Mouse (Mus musculus) kidney, adult 2 months (tissue): ENCODE measurements around the gene B3gnt2. TPM values are rescaled to one million over a fixed set of nuclear protein-coding genes. Genes with fewer than 3 reads are reported as not detected.

Source experiments
- DNase-seq: peaks from one replicate; pipeline ENCODE4 v3.0.0; 2021
- H3K27ac ChIP-seq: fragments of 200-500 bp; 2 replicates; pipeline ENCODE4 v1.5.1; 2012; ENCODE audit warnings: low read depth, low read length, control low read depth, inconsistent platforms; ENCODE audit not compliant: insufficient read depth
- H3K27me3 ChIP-seq: fragments of 200-500 bp; replicated peaks from 2 replicates; pipeline ENCODE4 v1.6.1; 2012; ENCODE audit warnings: mild to moderate bottlenecking, moderate library complexity, low read length, inconsistent platforms; ENCODE audit not compliant: control insufficient read depth, insufficient read depth
- H3K36me3 ChIP-seq: fragments of 200-500 bp; 2 replicates; pipeline ENCODE4 v1.6.1; 2012; ENCODE audit warnings: mild to moderate bottlenecking, moderate library complexity, low read length, inconsistent platforms; ENCODE audit not compliant: control insufficient read depth, insufficient read depth
- H3K4me1 ChIP-seq: fragments of 200-500 bp; 2 replicates; pipeline ENCODE4 v1.6.1; 2011; ENCODE audit warnings: low read length; ENCODE audit not compliant: control insufficient read depth, insufficient read depth
- H3K4me3 ChIP-seq: fragments of 200-500 bp; 2 replicates; pipeline ENCODE4 v1.5.1; 2011; ENCODE audit warnings: mild to moderate bottlenecking, low read depth, low read length, control low read depth; ENCODE audit not compliant: insufficient read depth
- CTCF ChIP-seq: fragments of 200-500 bp; conservative IDR thresholded peaks from 2 replicates; pipeline ENCODE4 v1.5.1; 2011; ENCODE audit warnings: low read depth, mild to moderate bottlenecking, control low read depth, low read length, moderate library complexity, mixed read lengths; ENCODE audit not compliant: insufficient read depth, insufficient read length
- POLR2A ChIP-seq: fragments of 200-500 bp; IDR thresholded peaks from one replicate; pipeline ENCODE4 v1.6.1; 2011; ENCODE audit warnings: low read depth, low read length, control low read depth
- WGBS: fragments of 180-500 bp; shearing (Covaris S2); methylation state at CpG from one replicate; pipeline ENCODE4 v1.1.7; 2018; 5-methylcytosine and 5-hydroxymethylcytosine counted together
- polyA plus RNA-seq: library from polyadenylated mRNA; depleted of rRNA; stranded (reverse); fragments of >200 nt; gene quantifications from 2 replicates; pipeline ENCODE4 v1.2.3, GENCODE M21; 2012

Gene B3gnt2
- polyA plus RNA-seq, 1 experiment: 21.0 TPM

GRCm38 (mm10) chr11:22799987-22800424, 60.8 kb downstream of the B3gnt2 start:
- Histone ChIP-seq H3K27me3 (no peaks in the 10 kb centered on the region), H3K4me3 (no peak overlapping the region), H3K27ac (peak overlapping the region; percentile 27; the same call in 1 of the 2 replicates), H3K36me3 (no peaks in the 10 kb centered on the region), H3K4me1 (peaks cover 10% of the 10 kb centered on the region)
- 10% methylated on average over 9 of the region's 9 CpGs for WGBS
- DNase-seq: peak; percentile 66
- TF ChIP-seq CTCF (no peak), POLR2A (no peak)

GRCm38 (mm10) chr11:22798916-22799315, 61.8 kb downstream of the B3gnt2 start:
- no peak for DNase-seq
- no peak for TF ChIP-seq CTCF
- no peak for TF ChIP-seq POLR2A
- Histone ChIP-seq H3K27ac (no peak overlapping the region), H3K4me1 (peaks cover 10% of the 10 kb centered on the region), H3K4me3 (no peak overlapping the region), H3K36me3 (no peaks in the 10 kb centered on the region), H3K27me3 (no peaks in the 10 kb centered on the region)
- 87% methylated on average over 5 of the region's 5 CpGs for whole genome bisulfite sequencing

GRCm38 (mm10) chr11:22794734-22795133, 66.0 kb downstream of the B3gnt2 start:
- TF ChIP-seq POLR2A (no peak), CTCF (no peak)
- Histone ChIP-seq H3K4me1 (no peaks in the 10 kb centered on the region), H3K36me3 (no peaks in the 10 kb centered on the region), H3K27me3 (no peaks in the 10 kb centered on the region), H3K27ac (no peak overlapping the region), H3K4me3 (no peak overlapping the region)
- DNase-seq: no peak
- WGBS: 95% methylated on average over 1 of the region's 1 CpGs

- H3K4me1 ChIP-seq: no peaks in the 10 kb centered on the region
- no peaks in the 10 kb centered on the region for H3K27me3 ChIP-seq
- H3K36me3 ChIP-seq: no peaks in the 10 kb centered on the region
- DNase-seq: no peak
- H3K4me3 ChIP-seq: no peak overlapping the region
- H3K27ac ChIP-seq: no peak overlapping the region
- TF ChIP-seq CTCF (no peak), POLR2A (no peak)
- WGBS: 89% methylated on average over 1 of the region's 1 CpGs
Measured at GRCm38 (mm10) chr11:22793881-22794203, 66.9 kb downstream of the B3gnt2 start.

- 94% methylated on average over 3 of the region's 3 CpGs for WGBS
- TF ChIP-seq CTCF (no peak), POLR2A (no peak)
- H3K4me1 ChIP-seq: no peaks in the 10 kb centered on the region
- no peak for DNase-seq
- no peaks in the 10 kb centered on the region for H3K27me3 ChIP-seq
- no peaks in the 10 kb centered on the region for H3K36me3 ChIP-seq
- H3K27ac ChIP-seq: no peak overlapping the region
- H3K4me3 ChIP-seq: no peak overlapping the region
Measured at GRCm38 (mm10) chr11:22793176-22793880, 67.4 kb downstream of the B3gnt2 start.

GRCm38 (mm10) chr11:22792149-22792548, 68.6 kb downstream of the B3gnt2 start:
- no peak for DNase-seq
- Histone ChIP-seq H3K4me3 (no peak overlapping the region), H3K4me1 (no peaks in the 10 kb centered on the region), H3K27ac (no peak overlapping the region), H3K36me3 (no peaks in the 10 kb centered on the region), H3K27me3 (no peaks in the 10 kb centered on the region)
- WGBS: 86% methylated on average over 1 of the region's 1 CpGs
- TF ChIP-seq CTCF (no peak), POLR2A (no peak)

GRCm38 (mm10) chr11:22791726-22792125, 69.0 kb downstream of the B3gnt2 start:
- TF ChIP-seq POLR2A (no peak), CTCF (no peak)
- Histone ChIP-seq H3K4me1 (no peaks in the 10 kb centered on the region), H3K4me3 (no peak overlapping the region), H3K27me3 (no peaks in the 10 kb centered on the region), H3K27ac (no peak overlapping the region), H3K36me3 (no peaks in the 10 kb centered on the region)
- 94% methylated on average over 5 of the region's 5 CpGs for WGBS
- no peak for DNase-seq

GRCm38 (mm10) chr11:22787833-22788232, 72.9 kb downstream of the B3gnt2 start:
- Histone ChIP-seq H3K36me3 (no peaks in the 10 kb centered on the region), H3K27ac (no peak overlapping the region), H3K4me1 (no peaks in the 10 kb centered on the region), H3K27me3 (no peaks in the 10 kb centered on the region), H3K4me3 (no peak overlapping the region)
- no peak for TF ChIP-seq CTCF
- TF ChIP-seq POLR2A: no peak
- 96% methylated on average over 2 of the region's 2 CpGs for WGBS
- no peak for DNase-seq
